Mouse (Mus musculus) cerebellum, postnatal 14 days (tissue): ENCODE measurements at regions not wholly inside any gene's neighbourhood (a gene's known extent, or its start where the extent isn't known, plus 50 kb on each side); places are given as distances from the start of the nearest gene placed in this dataset.
A peak's percentile ranks its signal among the peaks of the same experiment; 100 is the strongest.

Experiments
- DNase-seq, 2 experiments: peaks; one replicate each; pipeline ENCODE4 v3.0.0; 2021; ENCODE audit warnings: mixed read lengths in 2 of 2

DNA sequence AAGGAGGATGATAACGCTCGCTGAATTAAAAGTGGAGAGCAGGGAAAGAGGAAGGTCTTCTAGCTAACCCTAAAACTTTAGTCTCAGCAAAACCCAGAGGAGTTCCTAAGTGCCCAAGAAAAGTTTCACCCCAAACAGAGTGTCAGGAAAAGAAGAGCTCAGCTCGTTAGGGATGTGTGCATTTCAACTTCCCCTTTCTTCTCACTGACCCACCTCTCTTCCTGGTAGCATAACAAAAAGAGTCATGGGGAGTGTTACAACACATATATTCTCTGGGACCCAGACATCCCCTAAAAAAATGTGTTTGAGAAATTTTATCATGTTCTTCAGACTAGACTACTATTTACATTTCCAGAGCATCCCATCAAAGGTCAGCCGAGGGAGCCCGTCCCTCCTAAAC, 432.6 kb downstream of the Mctp2 start:
- DNase-seq = no peak

DNA sequence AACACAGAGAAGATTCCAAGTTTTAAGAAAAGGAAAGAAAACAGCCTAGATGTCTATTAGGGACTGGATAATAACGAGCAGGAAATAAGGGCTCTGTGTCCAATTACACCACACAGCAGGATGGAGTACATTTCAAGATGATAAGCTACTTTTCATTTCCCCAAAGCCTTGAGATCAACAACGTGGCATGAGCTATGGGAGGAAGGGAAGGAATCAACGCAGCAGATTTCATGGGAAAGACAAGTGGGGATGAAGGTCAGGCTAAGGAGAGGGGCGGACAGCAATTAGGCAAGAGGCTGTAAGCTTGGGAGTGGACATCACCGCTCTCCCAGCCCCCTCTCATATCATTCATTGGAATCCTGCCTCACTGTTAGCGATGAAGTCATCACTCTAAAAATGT, 433.5 kb downstream of the Mctp2 start:
- no peak for DNase-seq

DNA sequence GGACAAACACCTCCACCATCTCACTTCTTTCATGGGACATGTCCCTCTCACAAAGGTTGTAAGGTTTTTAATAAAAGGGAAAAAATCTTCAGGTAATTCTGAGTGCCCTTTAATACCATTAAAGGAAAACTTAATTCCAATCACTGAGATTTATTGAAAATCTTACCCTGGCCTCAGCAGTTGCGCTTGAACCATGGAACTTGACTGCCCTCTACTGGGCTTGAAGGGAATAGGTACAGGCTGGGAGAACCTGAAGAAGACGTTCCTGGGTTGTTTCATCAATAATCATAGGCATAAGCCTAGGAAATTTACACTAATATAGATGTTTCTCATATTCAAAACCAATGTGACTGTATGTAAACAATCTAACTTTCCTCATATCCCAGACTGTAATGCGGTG, 439.3 kb downstream of the Mctp2 start:
- peak; percentile 73 to 75 for DNase-seq

DNA sequence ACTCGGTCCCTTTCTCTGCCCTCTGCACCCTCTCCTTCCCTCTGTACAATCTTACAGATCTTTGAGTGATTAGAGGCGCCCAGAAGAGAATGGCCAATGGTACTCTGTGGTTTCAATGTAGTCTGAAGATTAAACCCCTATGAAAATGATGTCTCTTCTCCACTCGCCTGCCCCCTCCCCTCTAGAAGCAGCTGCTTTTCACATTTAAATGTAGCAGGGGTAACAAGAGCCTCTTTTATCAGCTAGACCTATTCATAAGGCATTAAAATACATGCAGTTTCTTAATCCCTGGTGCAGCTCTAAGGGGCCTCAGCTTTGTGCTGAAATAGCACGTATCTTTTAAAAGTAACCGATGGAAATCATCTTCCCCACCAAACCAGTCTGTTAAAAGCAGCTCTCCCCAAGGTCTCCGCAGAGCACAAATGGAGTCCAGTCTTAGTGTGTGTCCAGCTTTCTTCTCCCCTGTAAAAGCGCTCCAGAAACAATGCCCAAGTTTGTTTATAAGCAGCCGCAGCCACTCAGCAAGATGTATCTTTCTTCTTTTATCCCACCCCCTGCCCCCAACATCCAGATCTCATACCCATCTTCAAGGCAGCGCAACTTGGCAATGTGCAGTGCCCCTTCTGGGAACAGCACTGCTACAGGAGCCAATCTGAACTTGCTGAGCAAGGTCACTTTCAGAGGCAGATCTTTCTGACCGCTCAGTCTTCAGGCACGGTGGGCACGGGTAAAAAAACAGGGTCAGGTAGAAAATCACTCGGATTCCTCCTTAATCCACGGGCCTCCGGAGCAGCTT, 440.8 kb downstream of the Mctp2 start:
- peak in 1 of 2 experiments; percentile 2 for DNase-seq

DNA sequence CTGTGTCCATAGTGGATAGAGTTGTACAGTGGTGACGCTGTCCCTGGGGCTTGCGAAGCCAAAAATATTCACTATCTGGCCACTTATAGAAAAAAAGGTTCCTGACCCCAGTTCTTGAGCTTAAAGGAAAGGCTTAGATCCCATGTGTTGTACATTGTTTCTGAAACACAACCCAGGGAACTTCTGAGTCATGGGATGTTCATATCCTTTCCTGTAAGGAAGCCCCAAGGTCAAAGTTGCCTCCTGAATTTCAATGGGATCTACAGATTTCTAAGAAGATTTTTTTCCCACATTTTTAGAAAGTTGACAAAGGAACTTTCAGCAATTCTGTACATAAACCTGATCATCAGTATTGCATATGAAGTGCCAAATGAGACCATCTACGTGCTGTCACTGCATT, 453.5 kb downstream of the Mctp2 start:
- no peak for DNase-seq

DNA sequence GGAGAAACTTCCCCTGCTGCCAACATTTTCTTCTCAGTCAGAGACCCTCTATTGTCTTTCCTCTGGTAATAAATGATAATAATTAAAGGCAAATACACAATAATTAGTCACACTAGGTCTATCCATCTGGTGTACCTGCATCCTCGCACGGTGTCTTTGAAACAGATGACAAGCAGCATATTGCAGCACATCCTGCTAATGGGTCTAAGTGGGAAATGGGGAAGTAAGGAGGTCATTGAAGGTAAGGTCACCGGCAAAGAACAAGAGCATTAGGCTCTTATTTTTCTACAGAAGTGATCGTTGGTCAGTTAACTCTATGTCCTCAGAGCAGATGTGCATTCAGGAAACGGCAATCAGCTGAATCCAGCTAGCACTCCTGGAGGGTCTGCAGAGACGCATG, 457.2 kb downstream of the Mctp2 start:
- DNase-seq = no peak

DNA sequence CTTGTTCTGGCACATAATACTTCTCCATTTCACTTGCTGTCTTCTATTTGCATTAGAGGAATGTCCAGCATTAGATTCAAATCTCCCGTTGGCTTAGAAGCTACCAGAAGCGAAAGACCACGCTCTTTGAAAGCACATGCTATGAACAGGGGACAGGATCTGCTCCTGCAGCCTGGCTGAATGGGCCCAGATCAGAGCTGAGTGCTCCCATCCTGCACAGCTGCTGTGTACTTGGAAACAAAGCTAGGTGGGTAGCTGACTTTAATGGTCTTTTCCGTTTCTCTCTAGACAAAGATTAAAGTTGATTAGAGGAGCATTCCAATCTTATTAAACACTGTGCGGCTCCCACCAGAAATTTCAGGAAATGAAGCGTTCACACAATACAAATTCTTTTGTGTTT, 468.6 kb downstream of the Mctp2 start:
- DNase-seq = no peak

DNA sequence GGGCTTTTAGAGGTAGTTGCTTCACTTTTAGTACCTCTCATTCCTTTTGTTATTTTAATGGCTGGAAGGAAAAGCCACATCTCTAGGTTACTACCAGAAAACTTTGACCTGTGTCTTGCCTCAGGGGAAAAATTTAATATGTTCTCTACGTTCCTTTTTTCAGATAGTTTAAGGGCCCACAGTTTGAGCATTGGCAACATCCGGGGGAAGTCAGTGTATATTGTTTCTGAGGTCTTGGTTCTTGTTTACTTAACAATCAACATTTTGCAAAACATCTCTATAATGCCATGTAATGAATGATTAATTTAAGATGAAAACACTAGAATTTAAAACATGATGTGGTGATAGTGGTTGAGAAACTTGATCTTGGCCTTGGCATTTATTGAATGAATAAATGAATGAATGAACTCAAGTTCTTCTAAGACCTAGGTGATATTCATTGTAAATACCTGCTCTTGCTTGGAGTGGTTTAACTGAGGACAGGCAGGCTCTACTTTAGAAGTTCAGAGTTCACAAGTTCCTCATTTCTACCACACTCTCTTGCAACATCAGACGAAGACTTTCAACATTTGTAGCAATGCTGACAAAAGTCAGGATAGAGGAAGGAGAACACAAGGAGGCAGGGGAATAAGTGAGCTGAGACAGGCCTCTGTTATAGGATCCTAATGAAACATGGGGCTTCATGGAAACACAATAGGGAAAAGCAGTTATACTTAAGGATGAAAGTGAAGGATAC, 474.4 kb downstream of the Mctp2 start:
- no peak for DNase-seq

DNA sequence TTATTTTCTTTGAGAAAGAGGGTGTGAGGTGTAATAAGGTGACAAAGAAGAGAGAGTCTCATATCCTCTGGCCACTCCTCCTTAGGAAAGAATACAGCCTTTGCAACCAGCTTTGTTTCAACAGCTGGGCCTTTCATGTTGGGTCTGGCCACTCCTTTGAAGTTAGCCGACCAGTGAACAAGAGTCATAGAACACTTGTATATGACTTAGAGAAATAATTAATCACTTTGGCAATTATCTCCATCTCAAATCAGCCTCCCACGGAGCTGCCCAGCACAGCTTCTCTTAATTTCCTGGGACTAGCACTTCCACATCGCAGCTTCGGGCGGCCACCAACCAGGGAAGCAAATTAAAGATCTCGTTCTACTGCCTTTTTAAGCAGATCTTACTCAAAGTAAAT, 476.8 kb downstream of the Mctp2 start:
- DNase-seq = no peak

DNA sequence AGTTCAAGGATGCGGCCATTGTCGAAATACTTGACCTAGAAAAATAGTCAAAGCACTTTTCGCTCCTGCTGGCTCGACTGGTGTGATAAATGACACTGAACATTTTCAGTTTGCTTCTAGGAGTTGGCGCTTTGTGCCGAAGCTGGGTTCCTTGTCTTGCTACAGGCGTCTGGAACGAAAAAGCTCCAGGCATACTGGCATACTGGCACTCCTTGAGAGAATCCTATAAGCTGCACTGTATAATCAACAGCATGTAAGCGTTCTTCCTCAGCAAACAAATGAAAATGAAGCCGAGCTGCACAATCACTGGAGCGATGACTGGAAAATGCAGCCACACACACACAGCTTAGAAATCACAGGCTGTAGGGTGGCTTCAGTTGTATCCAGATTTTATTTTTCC, 464.9 kb upstream of the Gm10295 start:
- DNase-seq = no peak

DNA sequence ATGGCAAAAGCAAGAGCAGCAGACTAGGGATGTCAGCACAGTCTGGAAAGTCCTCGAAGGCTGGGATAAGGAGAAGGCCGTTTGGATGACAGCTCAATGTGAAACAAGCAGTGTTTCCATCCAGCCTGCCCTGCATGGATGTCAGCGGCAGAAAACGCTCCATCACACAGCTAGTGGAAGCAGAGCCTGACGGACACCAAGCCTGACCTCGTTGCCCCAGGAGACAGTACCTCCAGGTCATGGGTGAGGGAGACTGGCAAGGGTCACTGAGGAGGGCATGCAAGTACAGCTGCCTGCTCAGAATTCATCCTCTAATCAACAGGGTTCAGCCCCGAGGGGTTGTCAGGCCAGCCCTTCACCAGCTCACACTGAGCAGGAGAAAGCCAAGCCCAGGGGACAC, 442.9 kb upstream of the Gm10295 start:
- DNase-seq = no peak

DNA sequence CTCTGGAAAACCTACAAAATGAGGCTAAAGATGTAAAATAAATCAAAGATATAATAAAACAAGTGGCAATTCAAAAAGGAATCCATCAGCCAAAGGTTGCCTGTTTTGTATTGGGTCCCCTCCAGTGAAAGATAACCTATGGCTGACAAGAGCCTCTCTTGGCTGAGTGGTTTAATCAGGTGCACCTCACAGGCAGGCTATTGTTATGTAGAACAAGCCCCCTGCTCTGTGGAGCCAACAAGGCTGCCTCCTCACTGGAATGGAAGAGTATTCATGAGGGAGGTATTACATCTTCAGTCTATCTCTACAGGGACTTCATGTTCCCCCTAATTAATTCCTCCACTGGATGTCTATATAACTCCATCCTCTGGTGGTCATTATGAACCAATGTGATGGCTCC, 437.1 kb upstream of the Gm10295 start:
- no peak for DNase-seq

DNA sequence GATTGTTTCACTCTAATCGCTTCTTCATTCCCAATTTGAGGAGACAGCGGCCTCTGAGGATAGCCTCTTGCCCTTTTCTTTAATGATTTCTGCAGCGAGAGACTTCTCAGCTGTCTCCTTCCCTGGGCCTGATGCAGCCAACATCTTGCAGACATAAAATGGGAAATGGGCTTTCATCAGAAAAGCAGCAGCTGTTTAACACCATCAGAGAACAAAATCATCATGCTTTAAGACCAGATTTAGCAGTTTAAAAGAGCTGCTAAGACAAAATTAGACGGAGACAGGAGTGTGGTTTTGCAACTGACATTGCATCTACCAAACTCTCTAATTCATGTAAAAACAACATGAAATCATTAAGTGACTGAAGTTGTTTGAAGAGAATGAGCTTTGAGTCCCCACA, 431.2 kb upstream of the Gm10295 start:
- DNase-seq = no peak

DNA sequence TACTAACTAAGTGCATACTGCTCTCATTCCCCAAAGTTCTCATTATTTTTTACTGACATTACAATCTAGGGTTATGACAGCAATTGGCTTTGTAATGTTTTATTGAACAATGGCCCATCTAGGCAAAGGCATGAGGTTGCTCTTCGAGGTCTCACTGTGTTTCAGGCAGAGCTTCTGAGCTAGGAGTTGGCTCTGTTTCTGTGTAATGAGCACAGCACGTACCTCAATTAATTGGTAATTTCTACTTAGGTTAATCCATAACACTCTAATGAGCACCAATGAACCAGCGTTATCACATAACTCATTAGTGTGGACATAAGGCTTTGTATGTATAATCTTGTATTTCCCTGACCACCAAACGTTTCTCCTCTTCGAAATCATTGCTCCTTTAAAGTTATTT, 398.6 kb upstream of the Gm10295 start:
- no peak for DNase-seq

DNA sequence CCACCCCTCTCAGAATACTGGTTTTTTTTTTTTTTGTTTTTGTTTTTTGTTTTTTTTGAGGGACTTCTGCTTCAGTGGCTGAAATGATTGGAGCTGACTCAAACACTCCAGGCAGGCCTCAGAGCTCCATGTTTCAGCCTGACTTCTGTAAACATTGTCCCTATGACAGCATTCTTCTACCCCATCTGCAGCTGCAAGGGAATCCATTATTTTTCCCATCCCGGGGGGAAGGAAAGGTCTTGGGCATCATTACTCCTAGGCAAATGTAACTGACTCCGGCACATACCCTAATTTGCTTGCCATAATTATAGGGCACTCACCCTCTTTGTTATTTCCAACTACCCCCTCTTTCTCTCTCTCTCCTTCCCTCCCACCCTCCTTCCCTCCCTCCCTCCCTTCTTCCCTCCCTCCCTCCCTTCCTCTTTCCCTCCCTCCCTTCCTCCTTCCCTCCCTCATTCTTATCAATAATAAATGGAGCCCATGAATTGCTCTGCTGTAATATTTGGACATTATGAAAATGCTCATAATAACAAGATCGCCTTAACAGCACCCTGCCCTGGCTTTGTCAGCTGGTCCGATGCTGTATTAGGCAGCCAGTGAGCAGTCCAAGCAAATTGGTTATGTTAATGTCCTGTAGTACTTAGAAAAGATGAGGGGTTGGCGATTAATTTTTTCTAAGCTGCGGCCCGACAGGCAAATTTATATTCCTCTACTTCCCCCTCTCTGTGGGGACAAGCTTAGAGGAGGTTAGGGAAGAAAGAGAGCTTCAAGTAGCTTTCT, 395.0 kb upstream of the Gm10295 start:
- no peak for DNase-seq

DNA sequence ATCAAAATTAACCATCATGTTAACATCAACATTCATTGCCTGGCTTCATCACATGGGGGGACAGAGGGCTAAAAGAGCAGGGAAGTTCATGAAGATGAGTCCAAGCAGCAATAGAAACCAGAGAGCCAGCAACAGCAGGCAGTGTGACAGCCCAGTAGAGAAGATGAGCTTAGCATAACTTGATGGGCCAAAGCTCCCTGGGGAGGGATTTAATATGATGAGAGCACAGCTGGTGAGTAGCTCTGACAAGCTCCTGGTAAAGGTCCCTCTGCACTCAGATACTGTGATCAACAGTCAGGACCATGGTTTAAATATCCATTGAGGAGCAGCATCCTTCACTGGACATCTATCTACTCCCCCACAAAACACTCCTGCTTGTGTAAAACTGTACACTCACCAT, 377.2 kb upstream of the Gm10295 start:
- peak in 1 of 2 experiments; percentile 14 for DNase-seq

DNA sequence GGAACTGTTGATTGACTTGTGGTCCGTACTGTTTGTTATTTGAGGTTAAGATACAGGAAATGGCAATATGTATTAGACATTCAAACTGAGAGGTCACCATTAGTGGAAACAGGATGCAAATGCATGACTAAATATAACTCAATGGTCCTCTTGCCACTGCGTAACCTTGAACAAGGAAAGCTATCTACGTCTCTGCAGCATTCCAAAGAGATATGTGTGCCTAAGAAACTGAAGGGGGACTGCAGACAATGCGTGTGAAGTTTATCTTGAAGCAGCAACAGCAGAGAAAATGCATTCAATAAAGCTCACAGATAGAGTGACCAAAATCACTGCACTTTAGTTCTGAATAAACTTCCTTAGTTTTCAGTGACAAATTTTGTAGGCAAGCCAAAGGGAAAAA, 356.9 kb upstream of the Gm10295 start:
- no peak for DNase-seq

DNA sequence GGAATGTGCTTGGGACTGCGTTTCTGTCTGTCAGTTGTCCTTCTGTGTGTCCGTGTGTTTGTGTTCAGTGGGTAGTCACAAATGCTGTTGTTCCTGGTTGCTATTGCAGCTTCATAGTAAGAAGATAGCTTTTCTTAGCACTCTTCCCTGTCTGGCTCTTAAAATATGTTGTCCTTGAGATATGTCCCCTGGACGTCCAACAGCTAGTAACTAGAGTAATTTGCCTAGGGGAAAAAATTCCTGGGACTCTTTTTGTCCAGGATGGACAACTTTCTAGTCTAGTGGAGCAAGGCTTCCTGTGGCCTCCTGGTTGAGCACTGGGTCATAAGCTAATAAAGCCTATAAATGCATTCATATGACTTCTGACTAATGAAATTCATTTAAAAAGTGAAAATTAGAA, 354.9 kb upstream of the Gm10295 start:
- no peak for DNase-seq

DNA sequence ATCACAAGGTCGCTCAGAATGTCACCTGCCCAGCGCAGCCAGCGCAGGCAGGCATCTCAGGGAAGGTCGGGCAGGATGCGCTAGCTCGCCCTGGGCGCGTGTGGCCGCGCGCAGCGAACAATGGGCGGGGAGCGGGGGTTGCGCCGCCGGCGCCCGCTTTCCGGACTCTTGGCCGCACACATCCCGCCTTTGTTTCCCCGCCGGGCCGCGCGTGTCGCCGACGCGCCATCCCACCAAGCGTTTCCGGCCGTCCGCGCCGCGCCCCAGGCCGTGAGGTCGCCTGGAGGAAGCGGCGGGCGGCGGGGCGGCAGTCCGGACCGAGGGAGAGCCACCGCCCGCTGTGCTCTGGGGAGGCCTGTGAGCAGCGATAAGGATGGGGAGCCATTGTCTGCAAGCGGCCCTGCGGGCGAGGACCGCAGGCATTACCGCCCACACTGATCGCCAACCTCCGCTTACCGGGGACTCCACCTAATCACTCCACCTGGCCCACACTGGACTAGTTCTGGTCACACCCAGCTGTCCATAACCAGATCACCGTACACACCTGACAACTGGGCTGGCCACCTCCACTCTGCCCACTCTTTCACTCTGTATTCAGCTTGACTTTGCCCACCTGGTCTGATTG, 354.3 kb upstream of the Gm10295 start:
- DNase-seq = peak; percentile 41 to 58

DNA sequence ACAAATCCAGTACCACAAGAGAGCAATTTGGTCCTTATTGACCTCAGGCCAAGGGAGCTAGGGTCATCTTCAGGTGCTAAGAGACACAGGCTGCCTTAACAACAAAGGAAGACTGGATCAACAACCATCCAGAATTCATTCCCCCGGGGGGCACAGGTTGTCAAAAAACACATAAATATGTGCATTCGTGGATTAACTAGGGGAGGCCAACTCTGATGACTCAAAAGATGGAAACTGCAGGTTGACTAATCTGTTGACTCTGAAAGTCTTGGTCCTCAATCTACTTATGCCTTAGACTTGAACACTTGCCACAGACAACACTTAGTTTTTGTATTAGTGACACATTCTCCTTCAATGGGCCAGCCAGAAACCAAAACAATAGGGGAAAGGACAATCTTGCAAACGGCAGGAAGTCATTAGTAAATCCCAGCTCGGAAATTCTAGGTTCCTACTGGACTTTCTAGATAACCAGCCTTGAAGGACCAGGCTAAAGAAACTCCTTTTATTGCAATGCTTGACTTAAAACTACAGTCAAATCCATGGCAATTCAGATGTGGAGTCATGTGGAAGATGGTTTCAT, 353.5 kb upstream of the Gm10295 start:
- DNase-seq = peak in 1 of 2 experiments; percentile 3
